Mouse (Mus musculus): ENCODE results near the gene Rnf217.

DNA sequence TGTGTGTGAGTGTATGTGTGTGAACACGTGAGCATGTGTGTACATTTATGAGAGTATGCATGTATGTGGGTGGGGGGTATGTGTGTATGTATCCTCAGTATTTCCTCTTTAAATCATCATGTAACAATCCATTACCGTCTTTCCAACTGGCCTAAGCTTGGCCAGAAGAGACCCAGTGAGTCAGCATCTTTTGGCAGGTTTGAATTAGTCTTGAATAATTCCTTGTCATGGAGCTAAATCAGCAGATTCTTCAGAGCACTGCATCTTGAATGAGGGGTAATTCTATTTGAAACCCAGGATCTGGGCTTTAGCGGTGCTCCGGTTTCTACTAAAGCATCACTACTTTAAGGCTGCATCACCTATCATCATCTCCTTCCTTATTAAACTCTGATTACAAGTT lies 55.7 kb downstream of the Rnf217 start:
- TF ChIP-seq POLR2A (IDR thresholded peaks at IDR 0.05; ENCODE audit: borderline replicate concordance, low read depth, low read length) (no peak), CTCF (IDR thresholded peaks at IDR 0.05; ENCODE audit: low read depth, low read length) (no peak)

All from bone marrow macrophage, adult 2 months (primary cell).